Mouse (Mus musculus): ENCODE results near the gene Cnep1r1. TPM values are rescaled to one million over a fixed set of nuclear protein-coding genes. Genes with fewer than 3 reads are reported as not detected.

The Cnep1r1 gene
- polyA plus RNA-seq, 1 experiment, result 19.7 TPM

Other genes starting within 250 kb of the Cnep1r1 start
- 25.4 and 31.1 TPM in 2 replicates for gene Zfp423, start 159.2 kb upstream of the Cnep1r1 start, polyA plus RNA-seq (2012; rRNA removed)
- gene Heatr3, start 19.1 kb downstream of the Cnep1r1 start, polyA plus RNA-seq (2012; rRNA removed), result 17.4 and 18.1 TPM in 2 replicates
- 17.2 and 17.7 TPM in 2 replicates for gene Tent4b, start 80.4 kb downstream of the Cnep1r1 start, polyA plus RNA-seq (2012; rRNA removed)
- 36.6 and 38.8 TPM in 2 replicates for gene Adcy7, start 153.6 kb downstream of the Cnep1r1 start, polyA plus RNA-seq (2012; rRNA removed)
- gene Brd7, start 243.4 kb downstream of the Cnep1r1 start, polyA plus RNA-seq (2012; rRNA removed), result 29.5 and 32.4 TPM in 2 replicates